Mouse (Mus musculus): ENCODE measurements at regions not wholly inside any gene's neighbourhood (a gene's known extent, or its start where the extent isn't known, plus 50 kb on each side); places are given as distances from the start of the nearest gene placed in this dataset.

DNA sequence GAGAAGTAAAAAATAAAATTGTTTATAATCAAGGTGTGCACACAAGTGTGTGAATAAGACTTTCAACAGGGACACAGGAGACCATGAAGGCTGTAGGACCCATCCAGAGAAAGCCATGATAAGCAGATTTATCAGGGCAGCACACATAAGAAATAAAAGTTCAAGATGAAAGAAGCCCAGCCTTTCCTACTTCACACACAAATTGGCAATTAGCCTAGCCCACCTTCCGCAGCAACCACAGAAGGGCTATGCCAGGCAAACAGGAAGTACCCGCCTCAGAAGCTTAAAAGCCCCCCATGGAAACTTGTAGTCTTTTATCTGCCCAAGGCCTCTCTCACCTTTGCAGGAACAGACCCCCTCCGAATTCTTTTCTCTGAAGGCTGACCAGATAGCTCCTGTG, 77.5 kb upstream of the Eomes start:
- no peak for DNase-seq (ENCODE audit: extremely low spot score in 1 of 2, low spot score in 1 of 2)

DNA sequence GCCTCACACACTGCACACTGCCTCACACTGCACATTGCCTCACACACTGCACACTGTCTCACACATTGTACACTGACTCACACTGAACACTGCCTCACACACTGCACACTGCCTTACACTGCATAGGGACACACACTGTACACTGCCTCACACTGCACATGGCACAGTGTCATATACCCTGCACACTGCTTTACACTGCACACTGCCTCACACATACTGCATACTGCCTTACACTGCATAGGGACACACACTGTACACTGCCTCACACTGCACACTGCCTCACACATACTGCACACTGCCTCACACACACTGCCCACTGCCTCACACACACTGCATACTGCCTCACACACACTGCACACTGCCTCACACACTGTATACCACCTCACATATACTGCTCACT, 76.8 kb upstream of the Eomes start:
- DNase-seq (ENCODE audit: extremely low spot score in 1 of 2, low spot score in 1 of 2) = no peak

DNA sequence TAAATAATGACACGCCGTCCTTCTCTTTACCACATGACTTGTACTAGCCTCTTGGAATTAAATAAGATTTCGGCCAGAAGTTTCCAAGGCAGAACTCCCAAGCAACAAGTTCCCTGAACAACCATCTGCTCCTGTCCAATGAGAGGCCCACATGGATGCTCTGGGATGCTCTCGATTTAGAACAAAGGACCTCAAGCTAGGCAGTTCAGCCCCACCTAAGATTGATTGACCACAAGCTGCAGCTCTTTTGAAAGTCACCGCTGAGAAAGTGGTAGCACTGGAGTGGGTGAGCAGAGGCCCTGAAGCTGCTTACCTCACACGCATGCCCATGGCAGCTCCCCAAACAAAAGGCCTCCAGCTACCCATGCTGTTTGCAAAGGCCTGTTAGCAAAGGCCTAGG, 73.1 kb upstream of the Eomes start:
- no peak for DNase-seq (ENCODE audit: extremely low spot score in 1 of 2, low spot score in 1 of 2)

DNA sequence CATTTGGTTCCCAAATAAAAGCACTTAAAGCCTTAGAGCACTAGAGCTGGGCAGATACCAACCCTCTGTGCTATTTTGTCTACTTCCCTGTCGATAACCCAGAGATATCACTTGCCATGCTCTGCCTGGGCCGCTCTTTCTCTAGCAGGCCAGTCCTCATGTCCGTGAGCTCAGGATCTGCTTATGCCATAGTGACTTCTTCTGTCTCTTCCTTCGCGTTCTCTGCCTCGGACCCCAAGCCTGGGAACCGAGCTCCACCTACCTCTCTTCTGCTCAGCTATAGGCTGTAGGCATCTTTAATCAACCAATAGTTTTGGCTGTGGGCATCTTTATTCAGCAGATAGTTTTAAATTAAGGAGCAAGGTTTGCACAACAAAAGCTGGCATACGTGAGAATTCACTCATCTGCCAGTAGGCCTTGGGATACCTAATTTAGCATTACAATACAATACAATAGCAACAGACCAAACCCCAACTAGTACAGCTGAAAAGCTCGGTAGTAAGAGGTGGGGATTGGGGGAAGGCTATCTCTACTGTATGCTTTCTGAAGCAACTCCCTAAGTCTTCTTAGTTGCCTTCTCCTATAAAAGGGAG, 72.0 kb upstream of the Eomes start:
- DNase-seq (ENCODE audit: extremely low spot score in 1 of 2, low spot score in 1 of 2) = no peak

DNA sequence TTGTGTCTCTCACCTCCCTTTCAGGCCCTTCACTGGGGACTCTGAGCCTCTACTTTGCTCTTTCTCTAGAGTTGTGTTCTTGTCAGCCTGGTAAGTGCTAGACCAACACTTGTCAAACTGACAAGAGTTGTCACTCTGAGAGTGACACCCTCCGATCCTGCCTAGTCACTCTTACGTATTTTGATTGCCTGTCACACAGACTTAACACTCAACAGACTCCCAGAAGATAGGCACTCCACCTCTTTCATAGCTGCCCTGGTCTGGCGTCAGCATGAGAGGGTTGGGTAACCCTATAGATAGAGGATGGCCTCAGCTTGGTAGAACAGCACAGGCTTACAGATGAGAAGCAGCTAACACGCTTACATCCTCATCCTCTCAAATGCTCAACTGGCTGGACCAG, 62.0 kb upstream of the Eomes start:
- DNase-seq (ENCODE audit: extremely low spot score in 1 of 2, low spot score in 1 of 2) = no peak

DNA sequence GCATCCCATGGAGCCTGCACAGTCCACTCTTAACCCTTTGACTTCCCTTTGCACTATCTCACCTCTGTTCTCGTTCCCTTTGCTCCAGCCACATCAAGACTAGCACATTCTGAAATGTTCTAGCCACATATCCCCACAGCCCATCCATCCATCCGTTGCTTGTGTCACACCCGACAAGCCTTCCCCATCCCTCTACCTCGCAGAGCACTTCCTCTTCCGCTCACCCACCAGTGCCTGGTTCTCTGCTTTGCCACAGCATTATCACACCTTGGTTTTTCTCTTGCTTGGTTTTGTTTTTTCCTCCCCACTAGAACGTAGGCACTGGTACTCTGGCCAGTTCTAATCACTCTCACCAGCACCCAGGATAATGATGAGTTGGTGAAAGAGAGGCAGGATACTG, 61.5 kb upstream of the Eomes start:
- no peak for DNase-seq (ENCODE audit: extremely low spot score in 1 of 2, low spot score in 1 of 2)

DNA sequence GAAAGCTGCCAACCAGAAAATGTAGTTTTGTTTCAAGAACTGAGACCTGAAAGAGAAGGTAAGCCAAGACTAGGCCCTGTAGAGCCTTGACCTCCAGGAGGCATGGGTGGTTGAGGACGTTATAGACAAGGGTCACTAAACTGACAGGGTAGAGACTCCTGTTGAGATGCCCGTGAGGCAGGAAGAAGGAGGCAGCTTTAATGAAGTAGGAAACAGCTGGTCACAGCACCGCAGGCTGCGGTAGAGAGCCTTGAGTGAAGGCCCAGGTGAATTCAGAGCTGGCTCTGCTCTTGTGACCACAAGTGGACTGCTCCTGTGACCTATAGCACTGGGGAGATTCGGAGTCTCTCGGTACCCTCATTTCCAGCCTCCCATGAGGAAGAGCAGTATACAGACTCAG, 53.7 kb upstream of the Eomes start:
- DNase-seq (ENCODE audit: extremely low spot score in 1 of 2, low spot score in 1 of 2) = no peak
